26 mouse cellular contexts compared by ENCODE assay signal in genomic region chr13:51162246-51162645, GRCm38 (mm10). TPM values are rescaled to one million over a fixed set of nuclear protein-coding genes. Genes with fewer than 3 reads are reported as not detected.
DNase-seq lines count a peak whose midpoint lies in the region; ATAC-seq and TF ChIP-seq lines count a peak whose summit lies in the region.
"Had no signal": no experiment of that assay in that cellular context is flagged by ENCODE, and none has a peak within 500 bp of the region (broad histone marks: within the 10 kb centered on the region; RNA-seq: fewer than 3 reads in every experiment).

No protein-coding gene starts in this region.

- no peak overlapping the region for H3K4me2 ChIP-seq in hindbrain, embryonic 15.5 days
- no peak overlapping the region for H3K4me2 ChIP-seq in hindbrain, postnatal 0 days (ENCODE audit: low read depth, low read length)
- no peak overlapping the region for H3K4me2 ChIP-seq in lung, embryonic 15.5 days
- H3K4me2 ChIP-seq in hindbrain, embryonic 12.5 days (replicated peaks) = no peak overlapping the region
- H3K4me2 ChIP-seq: embryonic facial prominence, embryonic 12.5 days; forebrain, embryonic 13.5 days; hindbrain, embryonic 13.5 days; limb, embryonic 12.5 days; liver, embryonic 11.5 days; midbrain, embryonic 15.5 days; neural tube, embryonic 13.5 days had no signal

- no peak overlapping the region for H3K4me3 ChIP-seq in hindbrain, embryonic 15.5 days
- H3K4me3 ChIP-seq in hindbrain, postnatal 0 days (ENCODE audit: low read length) = no peak overlapping the region
- no peak overlapping the region for H3K4me3 ChIP-seq in lung, embryonic 15.5 days
- H3K4me3 ChIP-seq in hindbrain, embryonic 12.5 days = no peak overlapping the region
- H3K4me3 ChIP-seq: embryonic facial prominence, embryonic 12.5 days; forebrain, embryonic 13.5 days; hindbrain, embryonic 13.5 days; limb, embryonic 12.5 days; megakaryocyte, embryonic 14.5 days; midbrain, embryonic 15.5 days; myocyte; neural tube, embryonic 13.5 days had no signal

- ATAC-seq in hindbrain, embryonic 15.5 days (ENCODE audit: low FRiP score, low read depth) = 0 out of 2 replicates have a peak, but pooled peaks have one; percentile 23
- ATAC-seq in hindbrain, postnatal 0 days = no peak
- ATAC-seq in lung, embryonic 15.5 days (ENCODE audit: borderline replicate concordance, extremely low read depth, low FRiP score, low TSS enrichment) = no peak
- no peak for ATAC-seq in hindbrain, embryonic 12.5 days (ENCODE audit: low FRiP score)
- ATAC-seq: forebrain, embryonic 13.5 days; liver, postnatal 0 days; midbrain, embryonic 15.5 days had no signal

- H3K4me1 ChIP-seq in hindbrain, embryonic 15.5 days (replicated peaks) = no peaks in the 10 kb centered on the region
- H3K4me1 ChIP-seq in hindbrain, postnatal 0 days (ENCODE audit: insufficient read depth, low read length) = no peaks in the 10 kb centered on the region
- H3K4me1 ChIP-seq in lung, embryonic 15.5 days = no peaks in the 10 kb centered on the region
- no peaks in the 10 kb centered on the region for H3K4me1 ChIP-seq in hindbrain, embryonic 12.5 days
- H3K4me1 ChIP-seq: embryonic facial prominence, embryonic 12.5 days; forebrain, embryonic 13.5 days; hindbrain, embryonic 13.5 days; limb, embryonic 12.5 days; midbrain, embryonic 15.5 days; neural tube, embryonic 13.5 days had no signal

- no peaks in the 10 kb centered on the region for H3K9me3 ChIP-seq in hindbrain, embryonic 15.5 days
- no peaks in the 10 kb centered on the region for H3K9me3 ChIP-seq in hindbrain, postnatal 0 days (ENCODE audit: low read length)
- no peaks in the 10 kb centered on the region for H3K9me3 ChIP-seq in lung, embryonic 15.5 days
- H3K9me3 ChIP-seq in hindbrain, embryonic 12.5 days (replicated peaks) = 0 out of 2 replicates have a peak, but pooled peaks cover 3% of the 10 kb centered on the region
- H3K9me3 ChIP-seq: embryonic facial prominence, embryonic 12.5 days; hindbrain, embryonic 13.5 days; megakaryocyte, embryonic 14.5 days; midbrain, embryonic 15.5 days; neural tube, embryonic 13.5 days had no signal

- H3K27ac ChIP-seq in hindbrain, embryonic 15.5 days (replicated peaks) = no peak overlapping the region
- no peak overlapping the region for H3K27ac ChIP-seq in hindbrain, postnatal 0 days
- H3K27ac ChIP-seq in lung, embryonic 15.5 days = 0 out of 2 replicates have a peak overlapping the region, but pooled peaks have one; percentile 5
- H3K27ac ChIP-seq in hindbrain, embryonic 12.5 days = no peak overlapping the region
- H3K27ac ChIP-seq: embryonic facial prominence, embryonic 12.5 days; forebrain, embryonic 13.5 days; hindbrain, embryonic 13.5 days; midbrain, embryonic 15.5 days; neural tube, embryonic 13.5 days had no signal

- no peak for DNase-seq in hindbrain, postnatal 0 days (ENCODE audit: low spot score)
- no peak for DNase-seq in lung, postnatal 36 days
- peak; percentile 43 for DNase-seq in brain, adult 2 months (ENCODE audit: low read depth, low spot score)
- DNase-seq in splenic B cell, adult 2 months (ENCODE audit: low read depth, low spot score) = peak; percentile 39
- DNase-seq: adrenal gland, adult 2 months; cerebellum, adult 11-12 months; cerebellum, postnatal 14 days; gastrocnemius, postnatal 36 days; kidney, adult 8-10 months; kidney, postnatal 10 days; liver, postnatal 0 days; right cerebral cortex, adult 18-20 months; thymus, postnatal 14 days had no signal

- 82% methylated on average over 6 of the region's 6 CpGs for whole genome bisulfite sequencing in hindbrain, embryonic 15.5 days
- 84% methylated on average over 6 of the region's 6 CpGs for WGBS in hindbrain, postnatal 0 days
- WGBS in lung, embryonic 15.5 days = 83% methylated on average over 6 of the region's 6 CpGs
- WGBS in hindbrain, embryonic 12.5 days = 86% methylated on average over 6 of the region's 6 CpGs

- no peak overlapping the region for H3K9ac ChIP-seq in hindbrain, embryonic 15.5 days
- H3K9ac ChIP-seq in hindbrain, postnatal 0 days (replicated peaks; ENCODE audit: low read length) = no peak overlapping the region
- H3K9ac ChIP-seq in lung, embryonic 15.5 days = no peak overlapping the region
- no peak overlapping the region for H3K9ac ChIP-seq in hindbrain, embryonic 12.5 days
- H3K9ac ChIP-seq: embryonic facial prominence, embryonic 12.5 days; forebrain, embryonic 13.5 days; hindbrain, embryonic 13.5 days; limb, embryonic 12.5 days; liver, postnatal 0 days; midbrain, embryonic 15.5 days; neural tube, embryonic 13.5 days had no signal

- no peak for TF ChIP-seq CTCF in hindbrain, postnatal 0 days (IDR thresholded peaks at IDR 0.05; ENCODE audit: low read depth)

- no peaks in the 10 kb centered on the region for H3K27me3 ChIP-seq in hindbrain, embryonic 15.5 days
- H3K27me3 ChIP-seq in hindbrain, postnatal 0 days (ENCODE audit: insufficient read depth, low read length) = no peaks in the 10 kb centered on the region
- H3K27me3 ChIP-seq in lung, embryonic 15.5 days = no peaks in the 10 kb centered on the region
- H3K27me3 ChIP-seq in splenic B cell, adult 2 months (ENCODE audit: control insufficient read depth, insufficient read depth, low read length, poor library complexity, severe bottlenecking) = no peaks in the 10 kb centered on the region
- no peaks in the 10 kb centered on the region for H3K27me3 ChIP-seq in hindbrain, embryonic 12.5 days
- H3K27me3 ChIP-seq: embryonic facial prominence, embryonic 12.5 days; forebrain, embryonic 13.5 days; hindbrain, embryonic 13.5 days; limb, embryonic 12.5 days; midbrain, embryonic 15.5 days; neural tube, embryonic 13.5 days had no signal

- H3K36me3 ChIP-seq in hindbrain, embryonic 15.5 days = no peaks in the 10 kb centered on the region
- H3K36me3 ChIP-seq in hindbrain, postnatal 0 days (ENCODE audit: insufficient read depth, low read length) = no peaks in the 10 kb centered on the region
- peaks cover 9% of the 10 kb centered on the region; the same call in 1 of the 2 replicates for H3K36me3 ChIP-seq in lung, embryonic 15.5 days
- H3K36me3 ChIP-seq in splenic B cell, adult 2 months (ENCODE audit: control insufficient read depth, insufficient read depth, low read length, poor library complexity, severe bottlenecking) = no peaks in the 10 kb centered on the region
- peaks cover 13% of the 10 kb centered on the region; the same call in 1 of the 2 replicates for H3K36me3 ChIP-seq in hindbrain, embryonic 12.5 days

RNA-seq across cellular contexts. Expression of gene Nxnl2, which starts 8.6 kb away (rescaled TPM):
- polyA plus RNA-seq in hindbrain, embryonic 15.5 days (2015; fragmentation: Nextera tagmentation; extraction: Ambion mirVana) = 3.4 and 4.0 TPM in 2 replicates
- total RNA-seq in hindbrain, postnatal 0 days (2014; rRNA removed) = 3.0 and 3.8 TPM in 2 replicates
- 7.2 and 8.6 TPM in 2 replicates for polyA plus RNA-seq in hindbrain, postnatal 0 days (2015; fragmentation: Nextera tagmentation; extraction: Ambion mirVana)
- 2.8 and 3.3 TPM in 2 replicates for polyA plus RNA-seq in lung, embryonic 15.5 days (2015; fragmentation: Nextera tagmentation; extraction: Ambion mirVana)
- polyA plus RNA-seq in hindbrain, embryonic 12.5 days (2016; fragmentation: Nextera tagmentation; extraction: Ambion mirVana) = 2.0 and 2.5 TPM in 2 replicates
- total RNA-seq: MEL had no signal
- polyA plus RNA-seq: myocyte had no signal

Comparison
In these comparisons a context has a peak if more than half of its experiments do, and no peak if none do; other contexts are left out.
1. DNase-seq: peak in brain, adult 2 months (single experiment) and splenic B cell, adult 2 months (single experiment); none in hindbrain, postnatal 0 days (single experiment) and lung, postnatal 36 days (single experiment).